Mouse (Mus musculus) lung, adult 2 months (tissue): ENCODE results near the gene Tmem260.

Experiments used
- CTCF ChIP-seq: fragments of 200-500 bp; IDR thresholded peaks from 2 replicates; pipeline ENCODE4 v1.5.1; 2011; ENCODE audit warnings: mild to moderate bottlenecking, low read length, control low read depth; ENCODE audit not compliant: insufficient read depth
- POLR2A ChIP-seq: fragments of 200-500 bp; IDR thresholded peaks from 2 replicates; pipeline ENCODE4 v1.6.1; 2011; ENCODE audit warnings: low read depth, mild to moderate bottlenecking, control low read depth, low read length, borderline replicate concordance; ENCODE audit errors: extremely low read depth

DNA sequence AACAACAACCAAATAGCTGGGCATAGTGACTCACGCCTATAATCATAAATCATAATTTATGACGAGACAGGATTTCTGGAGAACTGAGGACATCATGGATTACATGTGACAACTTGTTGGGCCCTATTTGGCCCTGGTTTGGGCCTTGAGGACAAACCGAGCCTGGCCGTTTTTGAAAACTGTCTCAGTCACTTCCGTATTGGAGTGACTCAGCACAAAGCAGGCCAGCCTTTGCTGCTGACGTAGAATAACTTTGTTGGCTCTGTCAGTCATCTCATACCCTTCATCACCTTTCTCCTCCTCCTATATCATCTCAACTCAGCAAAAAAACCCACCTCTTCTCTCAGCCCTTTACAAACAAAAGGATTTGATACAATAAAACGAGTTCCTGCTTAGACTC is 103.8 kb downstream of the Tmem260 start:
- TF ChIP-seq CTCF: no peak
- no peak for TF ChIP-seq POLR2A
